Mouse (Mus musculus) cerebellum, postnatal 36 days (tissue): ENCODE measurements around the gene Med4.

Experiments used
- DNase-seq, 2 experiments: peaks; one replicate each; pipeline ENCODE4 v3.0.0; 2021 to 2022; ENCODE audit warnings: mixed read lengths in 2 of 2

Med4 gene

GRCm38 (mm10) chr14:73509765-73510423 lies at the start of gene Med4:
Med4 (plus strand) TSS chr14:73510025.
- DNase-seq: peak; percentile 95 to 98

- DNase-seq: no peak
Observed at GRCm38 (mm10) chr14:73460514-73461134, 49.2 kb upstream of the Med4 start.

GRCm38 (mm10) chr14:73462211-73462610 lies 47.6 kb upstream of the Med4 start:
- no peak for DNase-seq

GRCm38 (mm10) chr14:73467697-73468096 lies 42.1 kb upstream of the Med4 start:
- DNase-seq: peak in 1 of 2 experiments; percentile 32

GRCm38 (mm10) chr14:73469506-73469905 lies 40.3 kb upstream of the Med4 start:
- peak; percentile 61 to 68 for DNase-seq

GRCm38 (mm10) chr14:73470593-73470992 lies 39.2 kb upstream of the Med4 start:
- no peak for DNase-seq

GRCm38 (mm10) chr14:73472205-73472604 lies 37.6 kb upstream of the Med4 start:
- DNase-seq: no peak

- DNase-seq: peak; percentile 72 to 74
Observed at GRCm38 (mm10) chr14:73473670-73474460, 36.0 kb upstream of the Med4 start.

GRCm38 (mm10) chr14:73474636-73475093 lies 35.2 kb upstream of the Med4 start:
- peak in 1 of 2 experiments; percentile 58 for DNase-seq

GRCm38 (mm10) chr14:73475506-73475905 lies 34.3 kb upstream of the Med4 start:
- DNase-seq: no peak

- DNase-seq: no peak
Observed at GRCm38 (mm10) chr14:73476361-73476934, 33.4 kb upstream of the Med4 start.

- no peak for DNase-seq
Observed at GRCm38 (mm10) chr14:73477077-73477476, 32.7 kb upstream of the Med4 start.

- DNase-seq: no peak
Observed at GRCm38 (mm10) chr14:73478321-73478720, 31.5 kb upstream of the Med4 start.

GRCm38 (mm10) chr14:73479771-73480170 lies 30.1 kb upstream of the Med4 start:
- DNase-seq: no peak

GRCm38 (mm10) chr14:73483516-73484229 lies 26.2 kb upstream of the Med4 start:
- no peak for DNase-seq

GRCm38 (mm10) chr14:73484366-73485110 lies 25.3 kb upstream of the Med4 start:
- no peak for DNase-seq

GRCm38 (mm10) chr14:73486641-73487040 lies 23.2 kb upstream of the Med4 start:
- no peak for DNase-seq

- DNase-seq: no peak
Observed at GRCm38 (mm10) chr14:73493356-73493755, 16.5 kb upstream of the Med4 start.

- no peak for DNase-seq
Observed at GRCm38 (mm10) chr14:73494122-73494521, 15.7 kb upstream of the Med4 start.

- no peak for DNase-seq
Observed at GRCm38 (mm10) chr14:73495753-73496152, 14.1 kb upstream of the Med4 start.

GRCm38 (mm10) chr14:73501283-73501682 lies 8.5 kb upstream of the Med4 start:
- no peak for DNase-seq

GRCm38 (mm10) chr14:73501721-73502120 lies 8.1 kb upstream of the Med4 start:
- DNase-seq: no peak
